Mouse (Mus musculus) liver, embryonic 11.5 days (tissue): ENCODE measurements around the gene Slc25a30. TPM values are rescaled to one million over a fixed set of nuclear protein-coding genes. Genes with fewer than 3 reads are reported as not detected.

ENCODE experiments used
- ATAC-seq: fragments of 200-750 bp; cut with Nextera tagmentation; replicated peaks from 2 replicates; pipeline ENCODE4 v1.8.0; 2017; ENCODE audit warnings: moderate number of reproducible peaks, mild to moderate bottlenecking, moderate TSS enrichment, moderate library complexity; ENCODE audit not compliant: low FRiP score
- DNase-seq: peaks from one replicate; pipeline ENCODE4 v3.0.0-alpha.2; 2017; ENCODE audit warnings: low spot score
- H3K27ac ChIP-seq: fragments of 300-500 bp; sonication (generic); 2 replicates; pipeline ENCODE4 v1.5.1; 2014; ENCODE audit warnings: mild to moderate bottlenecking, low read depth, low read length, control low read depth
- H3K27me3 ChIP-seq: fragments of 300-500 bp; sonication (generic); replicated peaks from 2 replicates; pipeline ENCODE4 v1.6.1; 2014; ENCODE audit warnings: low read length, mixed read lengths; ENCODE audit not compliant: control insufficient read depth, insufficient read depth
- H3K36me3 ChIP-seq: fragments of 300-500 bp; sonication (generic); 2 replicates; pipeline ENCODE4 v1.6.1; 2014; ENCODE audit warnings: mild to moderate bottlenecking, low read length, moderate library complexity, mixed read lengths; ENCODE audit not compliant: control insufficient read depth, insufficient read depth
- H3K4me1 ChIP-seq: fragments of 300-500 bp; sonication (generic); replicated peaks from 2 replicates; pipeline ENCODE4 v1.6.1; 2014; ENCODE audit warnings: low read length, mixed read lengths; ENCODE audit not compliant: control insufficient read depth, insufficient read depth
- H3K4me2 ChIP-seq: fragments of 300-500 bp; sonication (generic); 2 replicates; pipeline ENCODE4 v1.6.1; 2014; ENCODE audit warnings: mild to moderate bottlenecking, control low read depth, moderate library complexity
- H3K4me3 ChIP-seq: fragments of 300-500 bp; sonication (generic); 2 replicates; pipeline ENCODE4 v1.5.1; 2014; ENCODE audit warnings: low read depth, low read length, control low read depth
- H3K9ac ChIP-seq: fragments of 300-500 bp; sonication (generic); 2 replicates; pipeline ENCODE4 v1.6.1; 2014; ENCODE audit warnings: low read depth, low read length, control low read depth
- H3K9me3 ChIP-seq: fragments of 300-500 bp; sonication (generic); 2 replicates; pipeline ENCODE4 v1.6.1; 2016; ENCODE audit warnings: low read length, inconsistent platforms, mixed read lengths; ENCODE audit not compliant: control insufficient read depth
- WGBS: fragments of 180-500 bp; shearing (Covaris S2); extraction: QIAGEN DNeasy Blood & Tissue Kit; methylation state at CpG from one replicate; pipeline ENCODE4 v1.1.7; 2014; 5-methylcytosine and 5-hydroxymethylcytosine counted together
- polyA plus RNA-seq: library from polyadenylated mRNA; unstranded; fragments of >200 nt; fragmentation: Nextera tagmentation; extraction: Ambion mirVana; gene quantifications from 2 replicates; pipeline ENCODE4 v1.2.1, GENCODE M21; 2014

Slc25a30 gene
- polyA plus RNA-seq, 1 experiment from 2014 or later = 7.3 TPM

- Histone ChIP-seq H3K27ac (no peak overlapping the region), H3K36me3 (no peaks in the 10 kb centered on the region), H3K4me2 (peak overlapping the region; percentile 75), H3K4me1 (peaks cover 20% of the 10 kb centered on the region), H3K27me3 (peaks cover 10% of the 10 kb centered on the region; the same call in 1 of the 2 replicates), H3K9ac (no peak overlapping the region), H3K9me3 (no peaks in the 10 kb centered on the region), H3K4me3 (peak overlapping the region; percentile 38)
- WGBS = 8% methylated on average over 32 of the region's 32 CpGs
- ATAC-seq = peak; percentile 56
- DNase-seq = no peak
These were observed 42.3 kb upstream of the Slc25a30 start for GRCm38 (mm10) chr14:75828866-75829806.

GRCm38 (mm10) chr14:75828221-75828620, 41.4 kb upstream of the Slc25a30 start:
- H3K9ac ChIP-seq = no peak overlapping the region
- H3K27ac ChIP-seq = no peak overlapping the region
- peak overlapping the region; percentile 75 for H3K4me2 ChIP-seq
- H3K36me3 ChIP-seq = no peaks in the 10 kb centered on the region
- peaks cover 10% of the 10 kb centered on the region; the same call in 1 of the 2 replicates for H3K27me3 ChIP-seq
- ATAC-seq = no peak
- H3K4me3 ChIP-seq = no peak overlapping the region
- no peaks in the 10 kb centered on the region for H3K9me3 ChIP-seq
- peaks cover 16% of the 10 kb centered on the region for H3K4me1 ChIP-seq
- DNase-seq = no peak
- WGBS = 40% methylated on average over 11 of the region's 11 CpGs

GRCm38 (mm10) chr14:75826851-75827410, 40.1 kb upstream of the Slc25a30 start:
- no peak overlapping the region for H3K4me3 ChIP-seq
- peaks cover 10% of the 10 kb centered on the region; the same call in 1 of the 2 replicates for H3K27me3 ChIP-seq
- no peak overlapping the region for H3K9ac ChIP-seq
- 58% methylated on average over 3 of the region's 3 CpGs for WGBS
- no peak overlapping the region for H3K27ac ChIP-seq
- no peaks in the 10 kb centered on the region for H3K36me3 ChIP-seq
- no peak overlapping the region for H3K4me2 ChIP-seq
- H3K9me3 ChIP-seq = no peaks in the 10 kb centered on the region
- DNase-seq (no peak), ATAC-seq (no peak)
- peaks cover 12% of the 10 kb centered on the region for H3K4me1 ChIP-seq

- Histone ChIP-seq H3K27ac (no peak overlapping the region), H3K9me3 (no peaks in the 10 kb centered on the region), H3K27me3 (no peaks in the 10 kb centered on the region), H3K9ac (no peak overlapping the region), H3K4me2 (no peak overlapping the region), H3K4me1 (no peaks in the 10 kb centered on the region), H3K4me3 (no peak overlapping the region), H3K36me3 (no peaks in the 10 kb centered on the region)
- 77% methylated on average over 5 of the region's 5 CpGs for WGBS
- DNase-seq = no peak
- ATAC-seq = no peak
These were observed 33.2 kb upstream of the Slc25a30 start for GRCm38 (mm10) chr14:75820007-75820406.

GRCm38 (mm10) chr14:75819341-75819740, 32.5 kb upstream of the Slc25a30 start:
- Histone ChIP-seq H3K9ac (no peak overlapping the region), H3K27me3 (no peaks in the 10 kb centered on the region), H3K27ac (no peak overlapping the region), H3K4me2 (no peak overlapping the region), H3K4me3 (no peak overlapping the region), H3K36me3 (no peaks in the 10 kb centered on the region), H3K9me3 (no peaks in the 10 kb centered on the region), H3K4me1 (no peaks in the 10 kb centered on the region)
- WGBS = 78% methylated on average over 2 of the region's 2 CpGs
- ATAC-seq (no peak), DNase-seq (no peak)

GRCm38 (mm10) chr14:75818528-75818927, 31.7 kb upstream of the Slc25a30 start:
- no peak overlapping the region for H3K9ac ChIP-seq
- H3K4me3 ChIP-seq = no peak overlapping the region
- no peak overlapping the region for H3K4me2 ChIP-seq
- DNase-seq = no peak
- no peak for ATAC-seq
- WGBS = 69% methylated on average over 2 of the region's 2 CpGs
- no peaks in the 10 kb centered on the region for H3K27me3 ChIP-seq
- no peak overlapping the region for H3K27ac ChIP-seq
- no peaks in the 10 kb centered on the region for H3K9me3 ChIP-seq
- no peaks in the 10 kb centered on the region for H3K4me1 ChIP-seq
- H3K36me3 ChIP-seq = no peaks in the 10 kb centered on the region

GRCm38 (mm10) chr14:75809931-75810330, 23.1 kb upstream of the Slc25a30 start:
- H3K4me3 ChIP-seq = no peak overlapping the region
- no peak for ATAC-seq

GRCm38 (mm10) chr14:75807800-75808199, 21.0 kb upstream of the Slc25a30 start:
- H3K27me3 ChIP-seq = no peaks in the 10 kb centered on the region
- no peak overlapping the region for H3K4me2 ChIP-seq
- ATAC-seq (no peak), DNase-seq (no peak)
- H3K9me3 ChIP-seq = no peaks in the 10 kb centered on the region
- no peaks in the 10 kb centered on the region; the same call in 1 of the 2 replicates for H3K4me1 ChIP-seq
- H3K36me3 ChIP-seq = no peaks in the 10 kb centered on the region
- H3K9ac ChIP-seq = no peak overlapping the region
- WGBS = 73% methylated on average over 8 of the region's 8 CpGs
- no peak overlapping the region for H3K4me3 ChIP-seq
- no peak overlapping the region for H3K27ac ChIP-seq

More at GRCm38 (mm10) chr14:75809931-75810330, 23.1 kb upstream of the Slc25a30 start:
- WGBS = 83% methylated on average over 6 of the region's 6 CpGs
- Histone ChIP-seq H3K9ac (no peak overlapping the region), H3K36me3 (no peaks in the 10 kb centered on the region), H3K4me1 (no peaks in the 10 kb centered on the region), H3K27ac (no peak overlapping the region), H3K4me2 (no peak overlapping the region), H3K27me3 (no peaks in the 10 kb centered on the region), H3K9me3 (no peaks in the 10 kb centered on the region)
- no peak for DNase-seq
